9 mouse cellular contexts compared by ENCODE assay signal in genomic region chr17:83253051-83253649, GRCm38 (mm10). TPM values are rescaled to one million over a fixed set of nuclear protein-coding genes. Genes with fewer than 3 reads are reported as not detected.
A peak's percentile ranks its signal among the peaks of the same experiment; 100 is the strongest.
DNase-seq lines count a peak whose midpoint lies in the region; ATAC-seq and TF ChIP-seq lines count a peak whose summit lies in the region.
"Had no signal": no experiment of that assay in that cellular context is flagged by ENCODE, and none has a peak within 500 bp of the region (broad histone marks: within the 10 kb centered on the region; RNA-seq: fewer than 3 reads in every experiment).

No protein-coding gene starts in this region.

- no peak overlapping the region for H3K4me2 ChIP-seq in liver, embryonic 11.5 days
- H3K4me2 ChIP-seq in liver, embryonic 14.5 days (ENCODE audit: low read depth): no peak overlapping the region
- H3K4me2 ChIP-seq: embryonic facial prominence, embryonic 13.5 days had no signal

- no peak for TF ChIP-seq EP300 in liver, embryonic 14.5 days (IDR thresholded peaks at IDR 0.05; ENCODE audit: low read depth)

- DNase-seq in liver, embryonic 11.5 days (ENCODE audit: low spot score): no peak
- DNase-seq in liver: no peak
- DNase-seq in R1 (ENCODE audit: low read depth, low spot score): peak; percentile 79
- peak; percentile 51 for DNase-seq in forebrain, embryonic 10.5 days (ENCODE audit: extremely low spot score, low spot score)
- peak in 1 of 3 experiments; percentile 26 for DNase-seq in liver, embryonic 14.5 days (ENCODE audit: low read depth in 3 of 3, low spot score in 3 of 3)
- DNase-seq in neural tube, embryonic 10.5 days (ENCODE audit: extremely low spot score, low spot score): peak; percentile 58
- DNase-seq in urinary bladder, adult 18-20 months (ENCODE audit: low spot score in 2 of 2): no peak

- no peaks in the 10 kb centered on the region for H3K27me3 ChIP-seq in liver, embryonic 11.5 days (replicated peaks; ENCODE audit: control insufficient read depth, insufficient read depth, low read length)
- peaks cover 29% of the 10 kb centered on the region for H3K27me3 ChIP-seq in forebrain, embryonic 10.5 days (ENCODE audit: poor library complexity, severe bottlenecking)
- H3K27me3 ChIP-seq in liver, embryonic 14.5 days (ENCODE audit: control insufficient read depth, insufficient read depth, low read length): no peaks in the 10 kb centered on the region

- no peak overlapping the region for H3K27ac ChIP-seq in liver, embryonic 11.5 days (ENCODE audit: low read depth, low read length)
- no peak overlapping the region for H3K27ac ChIP-seq in forebrain, embryonic 10.5 days
- no peak overlapping the region for H3K27ac ChIP-seq in liver, embryonic 14.5 days
- H3K27ac ChIP-seq: embryonic facial prominence, embryonic 13.5 days had no signal

- TF ChIP-seq CTCF in liver, embryonic 14.5 days (IDR thresholded peaks at IDR 0.05; ENCODE audit: low read depth): peak; percentile 77

- H3K9me3 ChIP-seq in liver, embryonic 11.5 days (ENCODE audit: control insufficient read depth, low read length): no peaks in the 10 kb centered on the region
- no peaks in the 10 kb centered on the region; the same call in 1 of the 2 replicates for H3K9me3 ChIP-seq in forebrain, embryonic 10.5 days
- H3K9me3 ChIP-seq in liver, embryonic 14.5 days (ENCODE audit: control insufficient read depth, low read length): no peaks in the 10 kb centered on the region
- H3K9me3 ChIP-seq: embryonic facial prominence, embryonic 13.5 days had no signal

- WGBS in liver, embryonic 11.5 days: 29% methylated on average over 12 of the region's 12 CpGs
- WGBS in forebrain, embryonic 10.5 days: 35% methylated on average over 12 of the region's 12 CpGs
- 25% methylated on average over 12 of the region's 12 CpGs for WGBS in liver, embryonic 14.5 days (ENCODE audit: insufficient replicate concordance)

- no peak overlapping the region for H3K4me3 ChIP-seq in liver, embryonic 11.5 days (ENCODE audit: low read depth, low read length)
- H3K4me3 ChIP-seq in forebrain, embryonic 10.5 days: no peak overlapping the region
- H3K4me3 ChIP-seq in liver, embryonic 14.5 days (ENCODE audit: insufficient read depth in 1 of 2, low read depth in 2 of 2, low read length in 2 of 2): no peak overlapping the region
- H3K4me3 ChIP-seq: embryonic facial prominence, embryonic 13.5 days had no signal

- ATAC-seq in liver, embryonic 11.5 days (replicated peaks; ENCODE audit: low FRiP score): 0 out of 2 replicates have a peak, but pooled peaks have one; percentile 20
- peak; percentile 54 for ATAC-seq in inflammation-experienced regulatory T-cells, adult 6 months
- no peak for ATAC-seq in liver, embryonic 14.5 days (ENCODE audit: insufficient read depth)

- no peaks in the 10 kb centered on the region for H3K36me3 ChIP-seq in liver, embryonic 11.5 days (ENCODE audit: control insufficient read depth, insufficient read depth, low read length)
- H3K36me3 ChIP-seq in forebrain, embryonic 10.5 days (replicated peaks): no peaks in the 10 kb centered on the region
- H3K36me3 ChIP-seq in liver, embryonic 14.5 days (replicated peaks; ENCODE audit: control insufficient read depth, insufficient read depth, low read depth): no peaks in the 10 kb centered on the region
- H3K36me3 ChIP-seq: embryonic facial prominence, embryonic 13.5 days had no signal

- H3K4me1 ChIP-seq in liver, embryonic 11.5 days (replicated peaks; ENCODE audit: control insufficient read depth, insufficient read depth, low read length): peaks cover 5% of the 10 kb centered on the region; the same call in 1 of the 2 replicates
- H3K4me1 ChIP-seq in forebrain, embryonic 10.5 days: peaks cover 8% of the 10 kb centered on the region; the same call in 1 of the 2 replicates
- no peaks in the 10 kb centered on the region for H3K4me1 ChIP-seq in liver, embryonic 14.5 days (replicated peaks; ENCODE audit: control insufficient read depth in 2 of 2, insufficient read depth in 2 of 2, low read length in 1 of 2)

- no peak overlapping the region for H3K9ac ChIP-seq in liver, embryonic 11.5 days (ENCODE audit: low read depth, low read length)
- H3K9ac ChIP-seq in liver, embryonic 14.5 days (replicated peaks): no peak overlapping the region
- H3K9ac ChIP-seq: embryonic facial prominence, embryonic 13.5 days had no signal

RNA-seq across cellular contexts. Expression of gene Pkdcc, which starts 38.1 kb away (rescaled TPM):
- 14.3 and 19.4 TPM in 2 replicates for polyA plus RNA-seq in liver, embryonic 11.5 days (2014; fragmentation: Nextera tagmentation; extraction: Ambion mirVana)
- polyA plus RNA-seq in forebrain, embryonic 10.5 days (2016; fragmentation: Nextera tagmentation; extraction: Ambion mirVana): 6.2 and 6.6 TPM in 2 replicates
- polyA plus RNA-seq in inflammation-experienced regulatory T-cells, adult 6 months (2017; shearing (Covaris generic)): under 1 TPM in 2 of 3 experiments, not detected in 1; 0.67 to 0.78 TPM
- 14.7 and 15.3 TPM in 2 replicates for polyA plus RNA-seq in liver, embryonic 14.5 days (2012; rRNA removed)
- polyA plus RNA-seq in liver, embryonic 14.5 days (2014; fragmentation: Nextera tagmentation; extraction: Ambion mirVana): 2.3 and 2.8 TPM in 2 replicates

Comparison
In these comparisons a context has a peak if more than half of its experiments do, and no peak if none do; other contexts are left out.
1. DNase-seq: peak in R1 (single experiment), forebrain, embryonic 10.5 days (single experiment) and neural tube, embryonic 10.5 days (single experiment); none in liver, embryonic 11.5 days (single experiment), liver (single experiment) and urinary bladder, adult 18-20 months (0 of 2).